Comparison of ENCODE assay signal across 8 mouse cellular contexts in genomic region chr7:101821571-101822501, GRCm38 (mm10). TPM values are rescaled to one million over a fixed set of nuclear protein-coding genes. Genes with fewer than 3 reads are reported as not detected.
DNase-seq lines count a peak whose midpoint lies in the region; ATAC-seq lines count a peak whose summit lies in the region.

No protein-coding gene starts in this region.

- H3K27ac ChIP-seq in forebrain, embryonic 13.5 days: no peak overlapping the region; the same call in 1 of the 2 replicates
- peak overlapping the region; percentile 58 for H3K27ac ChIP-seq in stomach, embryonic 16.5 days (ENCODE audit: low read length)

- peak overlapping the region; percentile 38 for H3K4me3 ChIP-seq in forebrain, embryonic 13.5 days
- H3K4me3 ChIP-seq in stomach, embryonic 16.5 days (replicated peaks; ENCODE audit: low read length): peak overlapping the region; percentile 51

- peak overlapping the region; percentile 71 for H3K4me2 ChIP-seq in forebrain, embryonic 13.5 days
- peak overlapping the region; percentile 98 for H3K4me2 ChIP-seq in stomach, embryonic 16.5 days (ENCODE audit: low read depth, low read length)

- peak overlapping the region; percentile 65 for H3K9ac ChIP-seq in forebrain, embryonic 13.5 days
- peak overlapping the region; percentile 79 for H3K9ac ChIP-seq in stomach, embryonic 16.5 days (ENCODE audit: low read length)

- peaks cover 26% of the 10 kb centered on the region for H3K36me3 ChIP-seq in forebrain, embryonic 13.5 days (ENCODE audit: poor library complexity, severe bottlenecking)
- H3K36me3 ChIP-seq in stomach, embryonic 16.5 days (ENCODE audit: control insufficient read depth, insufficient read depth, low read length): peaks cover 12% of the 10 kb centered on the region

- peaks cover 30% of the 10 kb centered on the region for H3K4me1 ChIP-seq in forebrain, embryonic 13.5 days
- peaks cover 20% of the 10 kb centered on the region for H3K4me1 ChIP-seq in stomach, embryonic 16.5 days (ENCODE audit: control insufficient read depth, insufficient read depth, low read length)

- ATAC-seq in forebrain, embryonic 13.5 days: peak; percentile 75
- peak; percentile 50 for ATAC-seq in megakaryocyte progenitor cell, adult 5-6 weeks (replicated peaks; ENCODE audit: poor library complexity)
- peak; percentile 81 for ATAC-seq in stomach, embryonic 16.5 days (ENCODE audit: insufficient read depth, low FRiP score)

- peaks cover 71% of the 10 kb centered on the region for H3K27me3 ChIP-seq in forebrain, embryonic 13.5 days
- peaks cover 51% of the 10 kb centered on the region for H3K27me3 ChIP-seq in stomach, embryonic 16.5 days (ENCODE audit: control insufficient read depth, insufficient read depth, low read length)

- under 1% methylated on average over 37 of the region's 71 CpGs for WGBS in forebrain, embryonic 13.5 days
- WGBS in stomach, embryonic 16.5 days: under 1% methylated on average over 69 of the region's 71 CpGs

- H3K9me3 ChIP-seq in forebrain, embryonic 13.5 days (replicated peaks): no peaks in the 10 kb centered on the region
- no peaks in the 10 kb centered on the region for H3K9me3 ChIP-seq in stomach, embryonic 16.5 days (replicated peaks; ENCODE audit: control insufficient read depth, low read length)

- peak; percentile 58 for DNase-seq in CD4-positive, CD25-positive, alpha-beta regulatory T cell, adult 2 months (ENCODE audit: low read depth, low spot score)
- peak; percentile 26 for DNase-seq in T-cell, adult 2 months (ENCODE audit: low spot score)
- DNase-seq in heart, postnatal 4 days: peak; percentile 76
- DNase-seq in kidney, postnatal 4 days: peak; percentile 65 to 76
- DNase-seq in right cerebral cortex, postnatal 14 days: no peak

RNA-seq across cellular contexts. Expression of gene Phox2a, which starts 3.7 kb away (rescaled TPM):
- polyA plus RNA-seq in forebrain, embryonic 13.5 days (2015; fragmentation: Nextera tagmentation; extraction: Ambion mirVana): 0.10 TPM in 1 of 2 replicates, not detected in the other
- total RNA-seq in heart, postnatal 4 days (2021): under 1 TPM; 0.27 to 0.43 TPM
- not detected in 2 replicates for total RNA-seq in megakaryocyte progenitor cell, adult 5-6 weeks (2015)
- not detected in 2 replicates for total RNA-seq in megakaryocyte progenitor cell, adult 5-6 weeks (2017)
- polyA plus RNA-seq in stomach, embryonic 16.5 days (2015; fragmentation: Nextera tagmentation; extraction: Ambion mirVana): 2.0 and 2.6 TPM in 2 replicates

RNA-seq across cellular contexts. Expression of gene Inppl1, which starts 16.2 kb away (rescaled TPM):
- polyA plus RNA-seq in forebrain, embryonic 13.5 days (2015; fragmentation: Nextera tagmentation; extraction: Ambion mirVana): 23.9 and 31.8 TPM in 2 replicates
- 100 to 1,000 TPM; 139 to 141 TPM for total RNA-seq in heart, postnatal 4 days (2021)
- total RNA-seq in megakaryocyte progenitor cell, adult 5-6 weeks (2015): 1.2 and 4.0 TPM in 2 replicates
- 1.6 and 4.6 TPM in 2 replicates for total RNA-seq in megakaryocyte progenitor cell, adult 5-6 weeks (2017)
- 27.8 and 34.1 TPM in 2 replicates for polyA plus RNA-seq in stomach, embryonic 16.5 days (2015; fragmentation: Nextera tagmentation; extraction: Ambion mirVana)

RNA-seq across cellular contexts. Expression of gene Folr2, which starts 35.2 kb away (rescaled TPM):
- 0.67 and 0.75 TPM in 2 replicates for polyA plus RNA-seq in forebrain, embryonic 13.5 days (2015; fragmentation: Nextera tagmentation; extraction: Ambion mirVana)
- under 1 TPM; 0.33 to 0.38 TPM for total RNA-seq in heart, postnatal 4 days (2021)
- total RNA-seq in megakaryocyte progenitor cell, adult 5-6 weeks (2015): not detected in 2 replicates
- not detected in 2 replicates for total RNA-seq in megakaryocyte progenitor cell, adult 5-6 weeks (2017)
- 1.8 and 2.0 TPM in 2 replicates for polyA plus RNA-seq in stomach, embryonic 16.5 days (2015; fragmentation: Nextera tagmentation; extraction: Ambion mirVana)

RNA-seq across cellular contexts. Expression of gene Anapc15, which starts 41.7 kb away (rescaled TPM):
- polyA plus RNA-seq in forebrain, embryonic 13.5 days (2015; fragmentation: Nextera tagmentation; extraction: Ambion mirVana): 95.4 and 106 TPM in 2 replicates
- 10 to 100 TPM; 45.7 to 50.8 TPM for total RNA-seq in heart, postnatal 4 days (2021)
- 56.2 and 70.6 TPM in 2 replicates for total RNA-seq in megakaryocyte progenitor cell, adult 5-6 weeks (2015)
- 98.6 and 132 TPM in 2 replicates for total RNA-seq in megakaryocyte progenitor cell, adult 5-6 weeks (2017)
- 55.9 and 57.7 TPM in 2 replicates for polyA plus RNA-seq in stomach, embryonic 16.5 days (2015; fragmentation: Nextera tagmentation; extraction: Ambion mirVana)

RNA-seq across cellular contexts. Expression of gene Folr1, which starts 48.8 kb away (rescaled TPM):
- 8.6 and 20.1 TPM in 2 replicates for polyA plus RNA-seq in forebrain, embryonic 13.5 days (2015; fragmentation: Nextera tagmentation; extraction: Ambion mirVana)
- total RNA-seq in heart, postnatal 4 days (2021): 1 to 10 TPM; 1.1 to 2.9 TPM
- 0.74 and 1.9 TPM in 2 replicates for total RNA-seq in megakaryocyte progenitor cell, adult 5-6 weeks (2015)
- total RNA-seq in megakaryocyte progenitor cell, adult 5-6 weeks (2017): 0.37 TPM in 1 of 2 replicates, not detected in the other
- polyA plus RNA-seq in stomach, embryonic 16.5 days (2015; fragmentation: Nextera tagmentation; extraction: Ambion mirVana): 9.2 and 14.3 TPM in 2 replicates

Comparison
In these comparisons a context has a peak if more than half of its experiments do, and no peak if none do; other contexts are left out.
1. RNA of gene Inppl1, which starts 16.2 kb away (total RNA-seq): 139 to 141 TPM in heart, postnatal 4 days; 1.2 to 4.6 TPM in megakaryocyte progenitor cell, adult 5-6 weeks; every median in the first group is over 10 times any median in the second.
2. Peak in every context shown above with its lines, with median percentiles within 50 percentile points of each other: ATAC-seq.